ENCODE assay signal across 8 mouse cellular contexts in genomic region chr16:20746641-20747040, GRCm38 (mm10). TPM values are rescaled to one million over a fixed set of nuclear protein-coding genes. Genes with fewer than 3 reads are reported as not detected.
A peak's percentile ranks its signal among the peaks of the same experiment; 100 is the strongest.
DNase-seq lines count a peak whose midpoint lies in the region; ATAC-seq and TF ChIP-seq lines count a peak whose summit lies in the region.

No protein-coding gene starts in this region.

- peak; percentile 62 for DNase-seq in intestine, embryonic 14.5 days (ENCODE audit: low spot score)
- peak; percentile 92 for DNase-seq in brain, embryonic 14.5 days (ENCODE audit: low read depth)
- DNase-seq in heart, adult 9 months (ENCODE audit: low spot score in 2 of 2) = peak; percentile 81 to 82
- peak; percentile 74 to 82 for DNase-seq in lung, adult 18-20 months
- peak; percentile 64 for DNase-seq in stomach, postnatal 0 days (ENCODE audit: low spot score)
- no peak for DNase-seq in spleen, adult 12 weeks (ENCODE audit: low spot score)
- no peak for DNase-seq in spleen, adult 18-20 months

- H3K9me3 ChIP-seq in intestine, embryonic 14.5 days (ENCODE audit: control insufficient read depth, low read length) = no peaks in the 10 kb centered on the region
- H3K9me3 ChIP-seq in intestine, embryonic 16.5 days (ENCODE audit: control insufficient read depth, low read length) = no peaks in the 10 kb centered on the region
- H3K9me3 ChIP-seq in stomach, postnatal 0 days (ENCODE audit: control insufficient read depth, low read length) = no peaks in the 10 kb centered on the region

- TF ChIP-seq EP300 in stomach, postnatal 0 days (optimal IDR thresholded peaks at IDR 0.05) = no peak

- H3K36me3 ChIP-seq in intestine, embryonic 14.5 days (ENCODE audit: control insufficient read depth, insufficient read depth, low read length) = no peaks in the 10 kb centered on the region
- no peaks in the 10 kb centered on the region for H3K36me3 ChIP-seq in intestine, embryonic 16.5 days (ENCODE audit: control insufficient read depth, insufficient read depth, low read length)
- no peaks in the 10 kb centered on the region for H3K36me3 ChIP-seq in stomach, postnatal 0 days (ENCODE audit: control insufficient read depth, insufficient read depth, low read length)

- no peak overlapping the region for H3K27ac ChIP-seq in intestine, embryonic 14.5 days (ENCODE audit: low read depth)
- no peak overlapping the region for H3K27ac ChIP-seq in intestine, embryonic 16.5 days (ENCODE audit: low read length)
- no peak overlapping the region for H3K27ac ChIP-seq in stomach, postnatal 0 days (replicated peaks)

- no peak for TF ChIP-seq POLR2A in brain, embryonic 14.5 days (IDR thresholded peaks at IDR 0.05; ENCODE audit: borderline replicate concordance, extremely low read depth, insufficient read depth, insufficient read length, poor library complexity, severe bottlenecking)

- ATAC-seq in intestine, embryonic 14.5 days (replicated peaks; ENCODE audit: low FRiP score, low TSS enrichment, low read depth) = no peak
- no peak for ATAC-seq in intestine, embryonic 16.5 days
- ATAC-seq in stomach, postnatal 0 days (ENCODE audit: low FRiP score, low TSS enrichment) = peak; percentile 74; the same call in 1 of the 2 replicates

- no peak for TF ChIP-seq CTCF in brain, embryonic 14.5 days (IDR thresholded peaks at IDR 0.05; ENCODE audit: borderline replicate concordance, extremely low read depth, insufficient read depth, insufficient read length)
- TF ChIP-seq CTCF in stomach, postnatal 0 days (IDR thresholded peaks at IDR 0.05; ENCODE audit: low read depth) = no peak

- no peak overlapping the region for H3K4me3 ChIP-seq in intestine, embryonic 14.5 days (ENCODE audit: low read depth, low read length)
- H3K4me3 ChIP-seq in intestine, embryonic 16.5 days (ENCODE audit: low read length) = no peak overlapping the region
- no peak overlapping the region for H3K4me3 ChIP-seq in stomach, postnatal 0 days (ENCODE audit: low read depth, low read length)

- no peaks in the 10 kb centered on the region for H3K27me3 ChIP-seq in intestine, embryonic 14.5 days (replicated peaks; ENCODE audit: control insufficient read depth, insufficient read depth, low read length)
- H3K27me3 ChIP-seq in intestine, embryonic 16.5 days (replicated peaks; ENCODE audit: control insufficient read depth, insufficient read depth, low read length) = no peaks in the 10 kb centered on the region
- H3K27me3 ChIP-seq in stomach, postnatal 0 days (ENCODE audit: control insufficient read depth, insufficient read depth, low read length) = no peaks in the 10 kb centered on the region

- H3K4me1 ChIP-seq in intestine, embryonic 14.5 days (replicated peaks; ENCODE audit: control insufficient read depth, insufficient read depth, low read length) = no peaks in the 10 kb centered on the region
- no peaks in the 10 kb centered on the region for H3K4me1 ChIP-seq in intestine, embryonic 16.5 days (ENCODE audit: control insufficient read depth, insufficient read depth, low read length)
- no peaks in the 10 kb centered on the region for H3K4me1 ChIP-seq in stomach, postnatal 0 days (replicated peaks; ENCODE audit: control insufficient read depth, insufficient read depth)

- no peak overlapping the region for H3K4me2 ChIP-seq in intestine, embryonic 14.5 days (ENCODE audit: low read length)
- H3K4me2 ChIP-seq in intestine, embryonic 16.5 days (ENCODE audit: low read depth, low read length) = no peak overlapping the region
- no peak overlapping the region; the same call in 1 of the 2 replicates for H3K4me2 ChIP-seq in stomach, postnatal 0 days (replicated peaks; ENCODE audit: low read depth)

- 56% methylated on average over 6 of the region's 6 CpGs for WGBS in intestine, embryonic 14.5 days
- 57% methylated on average over 6 of the region's 6 CpGs for WGBS in intestine, embryonic 16.5 days
- 31% methylated on average over 6 of the region's 6 CpGs for WGBS in stomach, postnatal 0 days

- H3K9ac ChIP-seq in intestine, embryonic 14.5 days (ENCODE audit: low read length) = no peak overlapping the region
- H3K9ac ChIP-seq in intestine, embryonic 16.5 days (ENCODE audit: low read depth, low read length) = no peak overlapping the region
- H3K9ac ChIP-seq in stomach, postnatal 0 days (ENCODE audit: low read length) = no peak overlapping the region

RNA-seq across cellular contexts. Expression of gene Thpo, which starts 12.3 kb away (rescaled TPM):
- polyA plus RNA-seq in intestine, embryonic 14.5 days (2014; fragmentation: Nextera tagmentation; extraction: Ambion mirVana) = 1.2 and 1.6 TPM in 2 replicates
- polyA plus RNA-seq in intestine, embryonic 16.5 days (2015; fragmentation: Nextera tagmentation; extraction: Ambion mirVana) = 2.6 and 2.9 TPM in 2 replicates
- 2.8 and 3.6 TPM in 2 replicates for polyA plus RNA-seq in brain, embryonic 14.5 days (2012; rRNA removed)
- polyA plus RNA-seq in stomach, postnatal 0 days (2015; fragmentation: Nextera tagmentation; extraction: Ambion mirVana) = 0.40 and 0.42 TPM in 2 replicates

RNA-seq across cellular contexts. Expression of gene Chrd, which starts 13.7 kb away (rescaled TPM):
- 3.7 and 4.2 TPM in 2 replicates for polyA plus RNA-seq in intestine, embryonic 14.5 days (2014; fragmentation: Nextera tagmentation; extraction: Ambion mirVana)
- 3.0 and 3.1 TPM in 2 replicates for polyA plus RNA-seq in intestine, embryonic 16.5 days (2015; fragmentation: Nextera tagmentation; extraction: Ambion mirVana)
- 24.6 and 30.0 TPM in 2 replicates for polyA plus RNA-seq in brain, embryonic 14.5 days (2012; rRNA removed)
- 2.9 and 3.9 TPM in 2 replicates for polyA plus RNA-seq in stomach, postnatal 0 days (2015; fragmentation: Nextera tagmentation; extraction: Ambion mirVana)

RNA-seq across cellular contexts. Expression of gene Clcn2, which starts 29.1 kb away (rescaled TPM):
- 15.1 and 15.9 TPM in 2 replicates for polyA plus RNA-seq in intestine, embryonic 14.5 days (2014; fragmentation: Nextera tagmentation; extraction: Ambion mirVana)
- 12.0 and 13.1 TPM in 2 replicates for polyA plus RNA-seq in intestine, embryonic 16.5 days (2015; fragmentation: Nextera tagmentation; extraction: Ambion mirVana)
- polyA plus RNA-seq in brain, embryonic 14.5 days (2012; rRNA removed) = 80.4 and 100 TPM in 2 replicates
- 8.4 and 10.7 TPM in 2 replicates for polyA plus RNA-seq in stomach, postnatal 0 days (2015; fragmentation: Nextera tagmentation; extraction: Ambion mirVana)

RNA-seq across cellular contexts. Expression of gene Polr2h, which starts 29.2 kb away (rescaled TPM):
- 125 and 133 TPM in 2 replicates for polyA plus RNA-seq in intestine, embryonic 14.5 days (2014; fragmentation: Nextera tagmentation; extraction: Ambion mirVana)
- 84.5 and 95.5 TPM in 2 replicates for polyA plus RNA-seq in intestine, embryonic 16.5 days (2015; fragmentation: Nextera tagmentation; extraction: Ambion mirVana)
- 51.9 and 66.5 TPM in 2 replicates for polyA plus RNA-seq in brain, embryonic 14.5 days (2012; rRNA removed)
- 59.5 and 60.4 TPM in 2 replicates for polyA plus RNA-seq in stomach, postnatal 0 days (2015; fragmentation: Nextera tagmentation; extraction: Ambion mirVana)

RNA-seq across cellular contexts. Expression of gene Fam131a, which starts 53.6 kb away (rescaled TPM):
- polyA plus RNA-seq in intestine, embryonic 14.5 days (2014; fragmentation: Nextera tagmentation; extraction: Ambion mirVana) = 8.7 and 9.1 TPM in 2 replicates
- 6.2 and 6.8 TPM in 2 replicates for polyA plus RNA-seq in intestine, embryonic 16.5 days (2015; fragmentation: Nextera tagmentation; extraction: Ambion mirVana)
- polyA plus RNA-seq in brain, embryonic 14.5 days (2012; rRNA removed) = 53.5 and 74.8 TPM in 2 replicates
- 6.7 and 7.0 TPM in 2 replicates for polyA plus RNA-seq in stomach, postnatal 0 days (2015; fragmentation: Nextera tagmentation; extraction: Ambion mirVana)

Comparison
In these comparisons a context has a peak if more than half of its experiments do, and no peak if none do; other contexts are left out.
1. DNase-seq: peak in intestine, embryonic 14.5 days (single experiment), brain, embryonic 14.5 days (single experiment), heart, adult 9 months (2 of 2), lung, adult 18-20 months (2 of 2) and stomach, postnatal 0 days (single experiment); none in spleen, adult 12 weeks (single experiment) and spleen, adult 18-20 months (0 of 2).